Mouse (Mus musculus) MEL (cell line): ENCODE measurements around the gene Fer.

Source experiments
- CTCF ChIP-seq, 3 experiments: IDR thresholded peaks in 2 of 3; conservative IDR thresholded peaks in 1 of 3; 2 replicates each; pipeline ENCODE4 v1.5.1; 2011 to 2012; ENCODE audit warnings: low read length in 3 of 3, low read depth in 2 of 3, mild to moderate bottlenecking in 2 of 3, improper control_type of control experiment in 1 of 3, inconsistent platforms in 1 of 3, mixed read lengths in 1 of 3, moderate library complexity in 1 of 3; ENCODE audit not compliant: control insufficient read depth in 1 of 3, insufficient read depth in 1 of 3, poor library complexity in 1 of 3, severe bottlenecking in 1 of 3
- EP300 ChIP-seq, 2 experiments: IDR thresholded peaks; 2 replicates each; pipeline ENCODE4 v1.6.1; 2011; ENCODE audit warnings: improper control_type of control experiment in 2 of 2, low read length in 2 of 2, low read depth in 1 of 2, mild to moderate bottlenecking in 1 of 2
- GATA1 ChIP-seq: IDR thresholded peaks from 2 replicates; pipeline ENCODE4 v1.6.1; 2011; ENCODE audit warnings: low read depth, low read length, improper control_type of control experiment
- MAX ChIP-seq: IDR thresholded peaks from 2 replicates; pipeline ENCODE4 v1.6.1; 2011; ENCODE audit warnings: low read length, improper control_type of control experiment
- MXI1 ChIP-seq: IDR thresholded peaks from 2 replicates; pipeline ENCODE4 v1.6.1; 2011; ENCODE audit warnings: mild to moderate bottlenecking, low read depth, low read length, improper control_type of control experiment
- POLR2A ChIP-seq, 2 experiments: IDR thresholded peaks; 2 replicates each; pipeline ENCODE4 v1.6.1; 2011 to 2012; ENCODE audit warnings: low read length in 2 of 2, mild to moderate bottlenecking in 2 of 2, control low read depth in 1 of 2, improper control_type of control experiment in 1 of 2, low read depth in 1 of 2, moderate library complexity in 1 of 2; ENCODE audit not compliant: control insufficient read depth in 1 of 2, insufficient read depth in 1 of 2, poor library complexity in 1 of 2
- RCOR1 ChIP-seq: IDR thresholded peaks from 2 replicates; pipeline ENCODE4 v1.6.1; 2012; ENCODE audit warnings: low read depth, mild to moderate bottlenecking, inconsistent platforms, low read length, improper control_type of control experiment
- UBTF ChIP-seq: IDR thresholded peaks from 2 replicates; pipeline ENCODE4 v1.6.1; 2012; ENCODE audit warnings: low read depth, mild to moderate bottlenecking, inconsistent platforms, low read length, improper control_type of control experiment, moderate library complexity, borderline replicate concordance; ENCODE audit not compliant: insufficient read depth
- ZMIZ1 ChIP-seq: IDR thresholded peaks from 2 replicates; pipeline ENCODE4 v1.6.1; 2012; ENCODE audit warnings: low read depth, mild to moderate bottlenecking, inconsistent platforms, low read length, improper control_type of control experiment, moderate library complexity

GRCm38 (mm10) chr17:63930634-63931033 lies 67.8 kb downstream of the Fer start:
- TF ChIP-seq CTCF (IDR thresholded peaks at IDR 0.05 in 2 of 3, conservative IDR thresholded peaks at IDR 0.05 in 1 of 3; ENCODE audit: control insufficient read depth in 1 of 3, insufficient read depth in 1 of 3, low read depth in 2 of 3, low read length in 3 of 3, poor library complexity in 1 of 3, severe bottlenecking in 1 of 3) = no peak
- TF ChIP-seq UBTF = no peak
- no peak for TF ChIP-seq EP300 (IDR thresholded peaks at IDR 0.05; ENCODE audit: low read depth in 1 of 2, low read length in 2 of 2)
- TF ChIP-seq GATA1 = no peak
- TF ChIP-seq ZMIZ1 = no peak
- TF ChIP-seq MXI1 = no peak
- TF ChIP-seq MAX = no peak
- no peak for TF ChIP-seq RCOR1
- no peak for TF ChIP-seq POLR2A (IDR thresholded peaks at IDR 0.05; ENCODE audit: control insufficient read depth in 1 of 2, insufficient read depth in 1 of 2, low read depth in 1 of 2, low read length in 2 of 2, poor library complexity in 1 of 2)
